Mouse (Mus musculus) heart, adult 9 months (tissue): ENCODE measurements at regions not wholly inside any gene's neighbourhood (a gene's known extent, or its start where the extent isn't known, plus 50 kb on each side); places are given as distances from the start of the nearest gene placed in this dataset.

ENCODE experiments used
- DNase-seq, 2 experiments: peaks; one replicate each; pipeline ENCODE4 v3.0.0; 2022; ENCODE audit warnings: low spot score in 2 of 2

- no peak for DNase-seq
Measured at GRCm38 (mm10) chr12:16139152-16139551, 322.4 kb upstream of the Trib2 start.

- no peak for DNase-seq
Measured at GRCm38 (mm10) chr12:16137801-16138200, 321.1 kb upstream of the Trib2 start.

DNA sequence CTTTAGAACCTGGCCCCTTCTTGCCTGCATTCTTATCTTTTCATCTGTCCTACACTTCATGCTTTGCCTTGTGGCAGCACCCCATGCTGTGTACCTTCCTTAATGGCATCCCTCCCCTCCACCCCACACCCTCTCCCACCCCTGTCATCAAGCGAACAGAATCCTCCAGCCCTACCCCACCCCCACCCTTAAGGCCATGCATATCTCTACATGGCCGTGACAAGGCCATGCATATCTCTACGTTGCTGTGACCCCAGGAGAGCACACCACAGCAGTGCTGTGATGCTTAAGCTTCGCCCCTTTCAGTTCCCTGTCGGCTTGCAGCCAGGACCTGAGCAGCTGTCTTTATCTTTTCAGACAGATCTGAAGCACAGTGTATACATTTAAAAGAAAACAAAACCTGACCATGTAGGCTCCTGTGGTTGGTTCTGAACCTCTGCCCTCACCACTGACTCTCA lies 319.5 kb upstream of the Trib2 start:
- DNase-seq = no peak

GRCm38 (mm10) chr12:16135602-16136213 lies 319.0 kb upstream of the Trib2 start:
- DNase-seq = no peak

GRCm38 (mm10) chr12:16134446-16134845 lies 317.7 kb upstream of the Trib2 start:
- DNase-seq = no peak

DNA sequence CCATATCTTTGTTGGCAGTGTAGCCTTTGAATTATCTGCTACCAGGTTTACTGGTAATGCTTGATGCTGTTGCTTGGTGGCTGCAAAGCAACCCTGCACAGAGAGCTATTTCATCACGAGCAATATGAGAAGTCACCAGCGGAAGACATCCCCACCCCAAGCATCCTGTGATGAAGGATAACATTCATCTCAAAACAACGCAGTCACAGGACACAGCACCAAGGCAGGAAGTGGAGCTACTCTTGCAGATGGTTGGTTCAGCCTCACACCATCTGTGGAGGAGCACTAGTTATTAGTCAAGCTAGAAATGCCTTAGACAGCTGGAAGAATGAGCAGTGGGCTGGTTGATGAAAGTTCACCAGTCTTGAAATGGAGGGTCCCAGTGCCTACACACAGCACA lies 316.5 kb upstream of the Trib2 start:
- peak; percentile 27 to 65 for DNase-seq

DNA sequence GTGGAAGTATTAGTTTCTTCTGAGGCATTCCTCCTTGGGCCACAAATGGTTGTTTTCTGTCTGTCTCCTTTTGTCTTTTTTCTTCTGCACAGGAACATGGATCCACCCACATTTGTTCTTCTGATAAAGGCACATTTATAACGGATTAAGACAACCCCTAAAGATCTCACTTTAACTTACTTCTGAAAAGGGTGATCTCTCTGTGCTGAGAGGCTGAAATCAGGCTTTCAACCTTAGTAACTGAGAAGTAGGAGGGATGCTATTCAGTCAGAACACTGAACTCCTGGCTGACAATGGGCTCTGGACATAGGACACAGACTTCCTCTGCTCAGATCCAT lies 315.0 kb upstream of the Trib2 start:
- DNase-seq = no peak

DNA sequence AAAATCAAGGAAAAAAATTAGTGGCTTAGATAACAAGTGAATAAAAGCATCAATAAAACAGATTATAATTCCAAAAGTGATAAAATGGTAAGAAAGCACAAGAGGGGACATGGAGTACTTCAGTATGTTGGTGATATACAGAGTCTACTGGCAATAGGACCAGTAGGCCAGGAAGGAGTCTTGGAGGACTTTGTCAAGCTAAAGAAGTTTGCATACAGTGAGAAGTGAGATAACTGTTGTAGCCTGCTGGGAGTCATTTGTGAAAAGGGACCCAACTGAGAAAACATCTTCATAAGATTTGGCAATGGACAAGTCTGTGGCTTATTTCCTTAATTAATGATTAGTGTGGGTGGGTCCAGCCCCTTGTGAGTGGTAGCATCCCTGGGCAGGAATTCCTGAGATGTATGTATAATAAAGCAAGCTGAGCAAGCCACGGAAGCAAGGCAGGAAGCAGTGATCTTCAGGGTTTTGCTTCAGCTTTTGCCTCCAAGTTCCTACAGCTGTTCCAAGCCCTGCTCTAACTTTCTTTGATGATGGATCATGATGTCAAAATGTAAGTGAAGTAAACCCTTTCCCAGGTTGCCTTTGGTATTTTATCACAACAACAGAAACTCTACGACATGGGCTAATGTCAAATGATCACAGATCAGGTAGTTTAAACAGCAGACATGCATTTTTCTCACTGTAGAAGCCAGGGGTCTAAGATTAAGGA lies 314.5 kb upstream of the Trib2 start:
- DNase-seq = no peak

GRCm38 (mm10) chr12:16130605-16131004 lies 313.9 kb upstream of the Trib2 start:
- no peak for DNase-seq

DNA sequence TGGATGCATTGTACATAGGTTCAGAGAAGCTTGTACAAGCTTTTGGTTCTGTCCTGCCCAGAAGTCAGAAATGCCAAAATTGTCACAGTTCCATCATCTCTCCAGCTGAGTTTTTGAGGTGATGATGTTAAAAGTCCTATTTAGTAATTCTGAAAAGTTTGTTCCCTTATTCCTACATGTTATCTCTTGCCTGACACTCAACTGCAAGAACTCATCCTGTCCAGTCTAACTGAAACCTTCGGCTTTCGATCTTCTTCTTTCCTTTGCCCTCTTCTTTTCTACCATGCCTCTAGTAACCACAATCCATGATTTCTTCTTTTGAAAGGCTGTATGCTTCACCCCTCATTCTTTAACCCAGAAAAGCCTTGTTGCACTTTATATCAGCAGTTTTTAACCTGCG lies 313.2 kb upstream of the Trib2 start:
- DNase-seq = no peak

DNA sequence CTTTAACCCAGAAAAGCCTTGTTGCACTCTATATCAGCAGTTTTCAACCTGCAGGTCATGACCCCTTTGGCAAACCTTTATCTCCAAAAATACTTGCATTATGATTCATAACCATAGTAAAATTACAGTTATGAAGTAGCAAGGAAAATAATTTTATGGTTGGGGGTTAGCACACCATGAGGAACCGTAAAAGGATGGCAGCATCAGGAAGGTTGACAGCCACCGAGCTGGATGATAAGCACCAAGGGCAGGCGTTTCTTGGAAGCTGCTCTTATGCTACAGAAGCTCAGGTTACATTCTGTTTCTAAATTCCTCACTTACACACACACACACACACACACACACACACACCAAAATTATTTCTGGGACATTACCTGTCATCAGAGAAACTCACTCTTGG lies 312.5 kb upstream of the Trib2 start:
- DNase-seq = no peak

GRCm38 (mm10) chr12:16124906-16125305 lies 308.2 kb upstream of the Trib2 start:
- no peak for DNase-seq

DNA sequence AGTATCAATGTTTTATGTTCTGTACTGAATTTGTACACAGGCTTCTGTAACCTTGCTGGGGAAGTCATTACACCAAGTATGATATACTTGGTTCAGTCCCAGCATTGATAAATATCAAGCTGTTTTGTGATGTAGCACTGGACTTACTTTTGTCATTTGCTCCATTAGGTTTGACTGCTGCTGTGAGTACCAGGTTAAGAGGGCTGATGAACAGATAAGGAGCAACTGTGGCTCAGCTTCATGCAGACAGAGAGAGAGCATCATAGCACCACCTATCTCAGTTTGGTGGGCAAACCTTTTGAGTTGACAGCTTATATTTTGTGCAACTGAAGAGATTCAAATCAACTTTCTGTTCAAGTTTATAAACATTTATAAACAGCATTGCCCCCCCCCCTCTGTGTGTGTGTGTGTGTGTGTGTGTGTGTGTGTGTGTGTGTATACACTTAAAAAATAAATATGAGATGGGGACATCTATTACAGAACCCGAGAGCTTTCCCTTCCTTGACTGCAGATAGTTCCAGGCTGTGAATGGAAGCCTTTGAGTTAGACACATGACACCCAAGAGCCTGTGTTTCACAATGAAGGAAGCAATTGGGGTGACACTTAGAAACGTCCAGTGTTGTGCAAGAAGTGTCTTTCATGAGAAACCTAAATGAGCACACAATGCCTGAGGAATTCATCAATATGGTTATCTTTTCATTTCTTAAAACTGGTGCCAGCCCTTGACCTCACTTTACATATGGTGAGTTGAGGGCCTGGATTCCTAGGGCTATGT lies 305.8 kb upstream of the Trib2 start:
- DNase-seq = no peak

GRCm38 (mm10) chr12:16121787-16122186 lies 305.1 kb upstream of the Trib2 start:
- no peak for DNase-seq

- no peak for DNase-seq
Measured at GRCm38 (mm10) chr12:16118710-16119109, 302.0 kb upstream of the Trib2 start.

GRCm38 (mm10) chr12:16106946-16107345 lies 290.2 kb upstream of the Trib2 start:
- DNase-seq = peak; percentile 29 to 47

- no peak for DNase-seq
Measured at GRCm38 (mm10) chr12:16098840-16099239, 282.1 kb upstream of the Trib2 start.

DNA sequence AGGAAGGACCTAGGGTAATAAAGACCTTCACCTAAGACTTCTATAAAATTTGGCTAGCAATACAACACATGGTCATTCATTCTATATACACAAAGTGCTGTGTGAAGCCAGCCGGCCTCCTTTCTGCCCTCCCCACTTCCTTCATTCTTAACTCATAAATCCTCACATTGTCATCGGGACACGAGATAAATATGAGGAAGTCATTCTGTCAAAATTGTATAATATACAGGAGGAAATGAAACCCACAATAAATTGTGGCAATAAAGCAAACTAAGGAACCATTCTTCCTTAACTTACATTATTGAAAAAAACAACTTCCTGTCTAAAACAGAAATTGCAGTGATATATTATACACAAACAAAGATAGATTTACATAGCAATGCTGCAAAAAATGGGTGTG lies 275.9 kb upstream of the Trib2 start:
- DNase-seq = no peak

DNA sequence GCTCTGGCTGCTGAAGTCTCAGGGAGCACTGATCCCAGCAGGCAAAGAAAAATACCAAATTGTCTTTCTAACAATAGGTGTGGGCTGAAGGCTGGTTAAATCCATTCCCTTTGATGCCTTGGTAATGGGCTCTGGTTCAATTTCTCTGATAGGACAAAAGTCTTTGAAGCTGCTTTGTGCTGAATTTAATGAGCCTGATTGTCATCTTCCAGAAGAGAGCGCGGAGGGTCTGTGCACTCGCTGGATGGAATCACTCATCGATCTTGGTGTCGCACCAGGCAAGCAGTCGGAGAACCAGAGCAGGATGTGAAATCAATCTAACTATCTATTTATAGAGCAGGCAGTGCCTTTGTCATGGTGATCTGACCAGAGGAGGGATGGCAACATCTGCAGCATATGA lies 274.6 kb upstream of the Trib2 start:
- no peak for DNase-seq

GRCm38 (mm10) chr12:16083176-16083575 lies 266.5 kb upstream of the Trib2 start:
- no peak for DNase-seq

DNA sequence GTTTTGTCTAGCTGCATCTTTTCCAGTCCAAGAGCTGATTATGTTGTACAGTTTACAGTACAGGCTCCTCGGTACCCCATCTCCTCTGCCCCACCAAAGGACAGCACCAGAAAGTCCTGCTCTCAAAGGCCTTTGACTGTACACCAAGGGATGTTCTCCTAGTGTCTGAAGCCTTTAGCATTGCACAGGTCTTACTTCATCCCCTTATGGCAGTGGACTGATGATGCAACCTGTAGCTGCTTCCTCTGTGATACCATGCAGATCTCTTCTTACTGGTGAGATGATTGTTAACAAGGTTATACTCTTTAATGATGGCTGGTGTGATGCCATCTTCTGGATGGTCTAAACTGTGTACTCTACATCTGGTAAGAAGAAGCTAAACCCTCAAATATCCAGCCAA lies 260.5 kb upstream of the Trib2 start:
- no peak for DNase-seq

DNA sequence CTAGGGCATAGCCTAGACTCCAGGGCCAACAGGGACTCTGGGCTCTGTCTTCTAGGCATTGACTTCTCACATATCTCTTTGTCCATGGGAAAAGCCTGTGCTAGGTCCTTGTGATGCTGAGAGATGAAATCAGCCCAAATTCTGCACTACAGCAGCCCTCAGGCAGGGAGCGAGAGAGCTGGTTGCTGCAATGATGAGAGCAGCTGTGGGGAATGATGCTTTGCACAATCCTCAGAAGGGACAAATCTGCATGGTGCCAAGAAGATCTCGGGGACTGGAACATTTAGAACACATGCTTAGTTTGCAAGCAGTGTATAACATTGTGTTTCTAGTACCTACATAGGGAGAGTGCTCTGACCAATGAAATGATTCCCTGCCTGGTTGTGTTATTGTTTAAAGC lies 259.2 kb upstream of the Trib2 start:
- DNase-seq = peak in 1 of 2 experiments; percentile 25

DNA sequence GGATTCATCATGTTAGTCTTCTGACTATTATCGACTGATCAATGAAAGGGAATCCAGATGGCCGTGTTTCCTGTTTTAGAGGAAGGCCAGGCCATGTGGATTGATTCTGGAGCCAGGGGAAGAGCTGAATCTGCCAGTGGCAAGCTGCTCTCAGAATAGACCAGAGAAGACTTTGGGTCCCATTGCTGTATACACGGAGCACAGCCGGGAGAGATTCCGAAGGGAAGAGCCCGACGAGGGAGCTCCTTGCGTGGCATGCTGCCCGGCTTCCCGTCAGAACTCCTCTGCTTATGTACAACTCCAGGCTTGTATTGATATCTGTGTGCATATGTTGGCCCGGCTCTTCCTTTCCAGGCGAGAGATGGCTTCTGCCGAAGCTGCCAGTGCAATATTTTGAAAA lies 252.2 kb upstream of the Trib2 start:
- peak; percentile 14 to 28 for DNase-seq
